Mouse (Mus musculus) common myeloid progenitor, adult 5-6 weeks (primary cell): Measurements from ENCODE around the gene Htr5a. TPM values are rescaled to one million over a fixed set of nuclear protein-coding genes. Genes with fewer than 3 reads are reported as not detected.

ENCODE experiments used
- ATAC-seq: replicated peaks from 2 replicates; pipeline ENCODE4 v1.8.0; 2016; ENCODE audit warnings: low read depth, mild to moderate bottlenecking, moderate TSS enrichment, inconsistent platforms; ENCODE audit not compliant: poor library complexity, severe bottlenecking
- total RNA-seq: library from RNA; stranded (forward); fragments of 200-1000, 187-1606 nt; gene quantifications from 2 replicates; pipeline ENCODE4 v1.2.3, GENCODE M21; 2017

Htr5a gene
- not detected in 2 replicates for total RNA-seq

DNA sequence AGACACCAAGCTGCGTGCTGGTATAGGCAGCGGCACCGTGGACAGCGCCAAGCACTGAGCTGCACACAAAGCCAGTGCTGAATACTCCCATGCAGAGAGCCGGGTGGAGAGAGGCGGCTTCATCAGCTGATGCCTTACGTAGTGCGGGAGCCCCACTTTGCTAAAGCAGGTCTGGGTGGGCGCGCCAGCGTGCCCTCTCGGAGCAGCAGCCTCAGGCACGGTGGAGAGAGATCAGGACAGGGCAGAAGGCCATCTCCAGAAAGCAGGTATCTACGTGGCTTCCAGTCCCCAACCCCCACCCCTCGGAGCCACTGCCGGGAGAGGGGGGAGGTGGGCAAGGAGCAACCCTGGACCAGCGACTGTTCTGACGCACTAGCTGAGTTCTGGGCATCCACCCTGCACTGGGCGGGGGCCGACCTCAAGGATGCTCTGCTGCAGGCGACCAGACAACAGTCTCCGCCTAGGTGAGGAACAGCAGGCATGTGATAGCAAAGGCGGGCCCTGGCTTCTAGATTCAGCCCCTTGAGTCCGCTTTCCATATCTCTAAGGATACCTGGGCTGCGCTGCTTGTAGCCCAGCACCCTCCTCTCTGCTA, at the start of gene Htr5a:
Gene Htr5a, plus strand, starts transcription at position 449 of the 595 bp plus-strand sequence.
- ATAC-seq, result peak; percentile 39; the same call in 1 of the 2 replicates

DNA sequence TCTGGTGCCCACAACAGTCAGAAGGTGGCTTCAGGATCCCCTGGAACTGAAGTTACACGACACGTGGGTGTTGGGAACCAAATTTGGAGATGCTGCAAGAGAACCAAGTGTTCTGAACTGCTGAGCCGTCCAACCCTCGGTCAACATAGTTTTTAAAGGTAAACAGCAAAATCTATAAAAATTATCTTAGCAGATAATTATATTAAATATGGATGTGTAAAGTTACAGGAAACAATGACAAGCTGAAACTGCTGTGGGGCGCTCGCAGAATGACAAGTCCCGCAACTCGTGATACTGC, 49.8 kb upstream of the Htr5a start:
- ATAC-seq, result no peak

GRCm38 (mm10) chr5:27792531-27793205, 49.3 kb upstream of the Htr5a start:
- no peak for ATAC-seq

DNA sequence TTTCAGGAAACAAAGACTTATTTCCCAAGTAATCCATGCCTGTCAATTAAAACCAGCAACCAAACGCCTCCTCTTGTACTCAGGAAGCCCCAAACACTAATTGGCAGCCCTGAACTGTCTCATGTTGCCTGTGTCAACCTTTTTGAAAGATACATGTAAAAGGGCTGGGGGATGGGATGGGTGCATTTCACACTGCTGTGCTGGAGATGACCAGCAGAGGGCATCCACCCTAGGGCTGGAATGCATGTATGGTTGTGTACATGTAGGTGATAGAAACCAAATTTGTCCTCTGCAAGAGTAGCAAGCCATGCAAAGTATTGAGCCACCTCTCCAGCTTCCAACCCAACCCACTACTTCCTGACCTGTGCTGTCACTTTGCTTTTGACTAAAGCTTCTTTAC, 48.0 kb upstream of the Htr5a start:
- ATAC-seq, result peak; percentile 62

- no peak for ATAC-seq
Observed at GRCm38 (mm10) chr5:27814282-27814681, 27.7 kb upstream of the Htr5a start.

GRCm38 (mm10) chr5:27818840-27819672, 22.9 kb upstream of the Htr5a start:
- no peak for ATAC-seq

DNA sequence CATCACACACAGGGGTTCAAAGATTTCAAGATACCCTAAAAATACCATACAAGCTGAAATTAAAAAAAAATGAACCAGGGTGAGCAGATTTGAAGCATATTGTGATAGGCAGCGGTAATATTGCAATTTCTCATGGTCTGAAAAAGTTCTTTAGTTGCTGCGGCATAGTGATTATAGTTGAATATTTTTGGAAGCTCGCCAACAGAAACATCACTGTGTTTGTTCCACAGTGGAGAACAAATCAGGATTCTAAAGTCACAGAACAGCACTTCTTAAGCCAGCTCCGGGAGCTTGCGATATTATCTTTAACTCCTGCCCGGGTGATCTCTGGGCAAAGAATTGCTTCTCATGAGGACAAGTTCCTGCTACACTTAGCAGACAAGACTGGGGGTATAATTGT, 20.8 kb upstream of the Htr5a start:
- ATAC-seq, result no peak

DNA sequence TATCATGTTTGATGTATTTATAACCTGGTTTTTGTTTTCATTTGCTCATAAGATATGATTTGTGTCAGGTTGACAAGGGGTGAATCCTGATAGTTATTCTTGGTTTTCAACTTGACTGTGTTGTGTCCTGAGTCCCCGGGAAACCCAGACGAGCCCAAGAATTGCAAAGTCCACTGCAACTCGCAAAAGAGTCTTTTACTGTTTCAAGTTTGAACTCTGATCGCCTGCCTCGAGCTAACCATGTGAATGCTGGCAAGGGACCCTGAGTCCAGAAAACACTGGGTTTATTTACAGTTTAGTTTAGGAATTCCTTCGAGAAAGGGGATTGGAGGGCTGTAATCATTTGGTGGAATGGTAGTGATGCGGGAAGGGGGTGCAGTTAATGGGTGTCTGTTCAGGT, 14.0 kb upstream of the Htr5a start:
- no peak for ATAC-seq

DNA sequence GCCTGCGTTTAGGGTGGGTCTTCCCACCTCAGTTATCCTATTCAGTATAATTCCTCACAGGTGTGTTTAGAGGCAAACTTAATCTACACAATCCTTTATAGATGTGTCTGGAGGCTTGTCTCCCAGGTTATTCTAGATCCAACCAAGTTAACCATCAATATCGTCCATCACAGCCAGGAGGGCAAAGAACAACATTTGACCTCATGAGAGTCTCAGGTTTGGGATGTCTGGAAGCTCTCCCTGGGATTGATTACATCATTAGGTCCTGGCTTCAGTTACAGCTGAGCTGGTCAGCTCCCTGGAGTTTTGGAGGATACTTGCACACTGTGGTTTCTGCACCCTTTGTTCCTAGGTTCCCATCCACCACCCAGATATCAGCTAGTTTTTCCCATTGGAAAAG, 6.9 kb upstream of the Htr5a start:
- no peak for ATAC-seq

DNA sequence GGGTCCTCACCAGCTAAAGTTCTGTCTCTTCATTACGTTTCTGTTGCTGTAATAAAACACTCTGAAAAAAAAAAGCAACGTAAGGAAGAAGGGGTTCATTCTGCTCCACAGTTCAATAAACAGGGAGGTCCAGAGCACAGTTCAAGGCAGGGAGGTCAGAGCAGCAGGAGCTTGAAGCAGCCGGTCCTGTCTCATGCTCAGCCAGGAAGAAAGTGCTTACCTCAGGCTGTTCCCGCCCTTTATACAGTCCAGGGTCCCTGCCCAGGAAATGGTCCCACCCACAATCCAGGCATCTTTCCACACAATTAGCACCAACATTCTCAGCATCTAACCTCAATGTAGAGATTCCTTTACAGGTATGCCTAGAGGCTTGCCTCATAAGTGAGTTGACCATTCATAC, 3.9 kb upstream of the Htr5a start:
- no peak for ATAC-seq

GRCm38 (mm10) chr5:27842671-27843320, 847 bp downstream of the Htr5a start:
- ATAC-seq, result no peak

DNA sequence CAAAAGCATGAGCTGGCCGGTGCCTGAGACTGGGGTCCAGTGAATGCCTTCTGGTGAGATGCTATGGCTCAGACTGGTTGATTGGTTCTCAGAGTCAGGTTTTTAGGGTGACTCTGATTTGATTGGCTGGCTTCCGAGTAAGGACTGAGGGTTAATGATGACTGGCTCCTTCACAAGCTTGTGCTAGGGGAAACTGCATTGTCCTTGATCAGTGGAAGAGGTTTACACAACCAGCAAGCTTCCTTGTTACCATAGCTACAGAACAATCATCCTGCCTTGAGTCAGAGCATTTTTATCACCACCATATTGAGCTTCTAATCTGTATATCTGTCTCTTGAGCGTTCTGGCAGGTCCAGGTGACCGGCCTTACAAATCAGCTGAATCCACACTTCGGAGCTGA, 5.0 kb downstream of the Htr5a start:
- no peak for ATAC-seq

DNA sequence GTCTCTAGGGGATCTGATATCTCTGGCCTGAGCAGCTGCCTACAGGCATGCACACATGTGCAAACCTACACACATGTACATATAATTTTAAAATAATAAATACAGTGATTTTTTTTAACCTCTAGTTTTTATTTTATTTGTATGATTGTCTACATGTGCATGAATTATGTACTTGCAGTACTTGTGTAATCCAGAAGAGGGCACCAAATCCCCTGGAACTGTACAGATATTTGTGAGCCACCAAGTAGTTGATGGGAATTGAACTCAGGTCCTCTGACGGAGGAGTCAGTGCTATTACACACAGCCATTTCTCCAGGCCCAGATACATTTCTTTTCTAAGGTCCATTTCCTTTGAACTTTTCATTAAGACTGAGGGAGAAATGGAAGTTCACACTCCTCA, 12.3 kb downstream of the Htr5a start:
- ATAC-seq, result 0 out of 2 replicates have a peak, but pooled peaks have one; percentile 36

GRCm38 (mm10) chr5:27855726-27856125, 13.8 kb downstream of the Htr5a start:
- no peak for ATAC-seq

DNA sequence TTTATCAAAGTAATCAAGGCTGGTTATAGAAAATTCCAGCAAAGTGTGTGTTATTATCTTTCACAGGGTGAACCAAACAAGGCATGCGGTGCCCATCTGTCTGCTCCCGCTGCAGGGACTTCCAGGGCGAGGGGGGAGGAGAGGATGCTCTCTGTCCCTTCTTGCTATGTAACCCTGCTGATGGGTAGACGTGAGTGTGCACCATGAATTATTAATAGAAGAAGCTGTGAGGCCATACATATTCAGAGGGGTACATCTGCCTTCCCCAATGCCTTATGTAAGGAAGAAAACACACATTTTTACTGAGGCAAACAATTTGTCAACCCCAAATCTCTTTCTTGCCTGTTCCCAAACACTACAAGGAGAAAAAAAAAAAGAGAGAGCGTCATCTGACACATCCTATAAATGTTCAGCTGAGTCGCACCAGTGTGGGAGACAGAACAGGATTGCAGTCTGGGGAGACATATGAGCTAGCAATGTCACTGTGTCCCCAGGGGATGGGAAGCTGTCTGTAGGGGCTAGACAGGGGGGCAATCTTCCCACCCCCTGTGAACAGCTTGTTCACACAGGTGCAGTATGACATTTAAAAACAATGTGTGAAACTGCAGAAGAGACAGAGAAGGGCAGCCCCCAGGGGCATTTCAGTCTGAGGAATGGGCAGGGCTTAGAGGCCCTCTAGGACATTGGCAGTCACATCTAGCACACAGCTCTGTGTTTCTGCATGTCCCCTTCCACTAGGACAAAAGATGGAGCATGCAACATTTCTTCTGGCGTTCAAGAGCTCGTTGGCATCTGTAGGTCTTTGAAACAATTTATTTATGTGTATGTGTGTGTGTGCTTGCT, 31.5 kb downstream of the Htr5a start:
- no peak for ATAC-seq

GRCm38 (mm10) chr5:27874211-27874610, 32.3 kb downstream of the Htr5a start:
- no peak for ATAC-seq

DNA sequence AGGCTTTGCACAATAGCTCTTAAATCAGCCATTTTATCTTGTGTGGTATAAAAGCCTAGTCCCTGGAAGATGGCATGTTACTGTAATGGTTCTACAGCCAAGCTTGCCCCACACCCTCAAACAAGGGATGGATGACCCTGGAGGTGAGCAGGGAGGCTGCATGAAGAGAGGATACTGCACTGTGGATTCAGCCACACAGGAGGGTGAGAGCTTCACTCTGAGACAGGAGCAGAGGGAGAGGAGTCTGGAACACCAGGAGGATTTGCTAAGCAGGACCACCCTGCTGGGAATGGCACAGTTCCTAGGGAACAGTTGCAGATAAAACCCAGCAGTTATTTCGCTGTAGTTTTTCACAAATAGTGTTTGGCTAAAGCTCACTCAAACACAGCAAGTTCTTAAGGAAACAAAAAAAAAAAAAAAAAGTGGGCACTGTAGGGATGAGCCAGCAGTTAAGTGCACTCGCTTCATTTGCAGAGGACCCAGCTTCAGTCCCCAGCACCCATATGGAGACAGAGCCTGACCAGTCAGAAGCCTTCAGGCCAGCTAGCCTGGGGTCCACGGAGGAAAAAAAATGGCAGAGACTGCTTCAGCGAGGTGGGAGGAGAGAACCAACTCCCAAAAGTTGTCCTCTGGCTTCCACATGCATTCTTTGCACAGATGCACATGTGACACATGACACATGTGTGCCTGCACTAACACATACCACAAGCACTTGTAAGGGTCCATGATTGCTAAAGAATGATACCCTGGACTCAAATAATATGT, 33.6 kb downstream of the Htr5a start:
- ATAC-seq, result no peak

- no peak for ATAC-seq
Observed at GRCm38 (mm10) chr5:27878356-27878755, 36.4 kb downstream of the Htr5a start.

GRCm38 (mm10) chr5:27879726-27880125, 37.8 kb downstream of the Htr5a start:
- ATAC-seq, result no peak
